Mouse (Mus musculus): ENCODE data around the gene Adgre5.

- no peak for TF ChIP-seq POLR2AphosphoS2 (IDR thresholded peaks at IDR 0.05; ENCODE audit: low read depth, low read length)
- TF ChIP-seq GABPA (IDR thresholded peaks at IDR 0.05; ENCODE audit: insufficient replicate concordance, low read depth, low read length), result no peak
- TF ChIP-seq TCF12 (IDR thresholded peaks at IDR 0.05; ENCODE audit: low read depth, low read length), result no peak
These were observed 16.0 kb upstream of the Adgre5 start for GRCm38 (mm10) chr8:83757084-83757607.
